Mouse (Mus musculus) effector memory CD4-positive, alpha-beta T cell, adult 5 months (primary cell): Measurements from ENCODE around the gene Sgsm2. TPM values are rescaled to one million over a fixed set of nuclear protein-coding genes. Genes with fewer than 3 reads are reported as not detected.

ENCODE experiments used
- polyA plus RNA-seq: library from polyadenylated mRNA; unstranded; fragments of 100-300 nt; shearing (Covaris generic); gene quantifications from one replicate; pipeline ENCODE4 v1.2.1, GENCODE M21; 2017

The Sgsm2 gene
- 3.6 TPM for polyA plus RNA-seq

DNA sequence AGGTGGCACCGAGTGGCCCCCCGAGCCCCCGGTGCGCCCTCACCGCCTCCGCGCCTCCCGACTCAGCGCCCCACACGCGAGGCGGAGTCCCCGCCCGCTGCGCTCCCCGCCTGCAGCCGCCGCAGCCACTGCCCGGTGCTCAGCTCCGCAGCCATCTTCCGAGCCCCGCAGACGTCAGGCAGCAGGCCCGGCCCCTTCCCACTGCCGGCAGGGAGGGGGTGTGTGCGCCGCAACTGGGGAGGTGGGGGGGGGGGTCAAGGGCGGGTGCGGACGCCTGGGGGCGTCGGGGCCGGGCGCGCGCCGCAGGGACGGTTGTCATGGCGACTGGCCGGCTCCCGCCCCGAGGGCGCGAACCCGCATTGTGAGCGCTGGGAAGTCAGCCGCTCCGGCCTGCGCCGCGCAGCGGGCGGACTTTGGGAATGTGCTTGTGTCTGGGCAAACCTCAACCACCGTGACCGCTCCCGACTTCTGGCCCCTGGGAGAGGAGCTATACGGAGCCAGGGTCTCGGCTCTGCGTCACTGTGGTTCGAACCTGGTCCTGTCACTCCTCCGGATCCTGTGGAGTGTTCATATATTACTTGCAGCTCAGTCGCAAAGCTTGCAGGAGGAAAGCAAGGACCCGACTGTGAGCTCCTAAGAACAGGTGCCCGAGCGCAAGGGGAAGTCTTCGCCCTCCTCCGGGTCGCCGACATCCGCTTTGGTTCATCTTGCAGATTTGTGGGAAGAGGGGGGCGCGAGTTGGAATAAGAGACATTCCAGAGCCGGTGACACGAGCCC lies at the start of gene Sgsm2:
Gene Sgsm2, minus strand, starts transcription at position 160 of the 777 bp plus-strand sequence.

DNA sequence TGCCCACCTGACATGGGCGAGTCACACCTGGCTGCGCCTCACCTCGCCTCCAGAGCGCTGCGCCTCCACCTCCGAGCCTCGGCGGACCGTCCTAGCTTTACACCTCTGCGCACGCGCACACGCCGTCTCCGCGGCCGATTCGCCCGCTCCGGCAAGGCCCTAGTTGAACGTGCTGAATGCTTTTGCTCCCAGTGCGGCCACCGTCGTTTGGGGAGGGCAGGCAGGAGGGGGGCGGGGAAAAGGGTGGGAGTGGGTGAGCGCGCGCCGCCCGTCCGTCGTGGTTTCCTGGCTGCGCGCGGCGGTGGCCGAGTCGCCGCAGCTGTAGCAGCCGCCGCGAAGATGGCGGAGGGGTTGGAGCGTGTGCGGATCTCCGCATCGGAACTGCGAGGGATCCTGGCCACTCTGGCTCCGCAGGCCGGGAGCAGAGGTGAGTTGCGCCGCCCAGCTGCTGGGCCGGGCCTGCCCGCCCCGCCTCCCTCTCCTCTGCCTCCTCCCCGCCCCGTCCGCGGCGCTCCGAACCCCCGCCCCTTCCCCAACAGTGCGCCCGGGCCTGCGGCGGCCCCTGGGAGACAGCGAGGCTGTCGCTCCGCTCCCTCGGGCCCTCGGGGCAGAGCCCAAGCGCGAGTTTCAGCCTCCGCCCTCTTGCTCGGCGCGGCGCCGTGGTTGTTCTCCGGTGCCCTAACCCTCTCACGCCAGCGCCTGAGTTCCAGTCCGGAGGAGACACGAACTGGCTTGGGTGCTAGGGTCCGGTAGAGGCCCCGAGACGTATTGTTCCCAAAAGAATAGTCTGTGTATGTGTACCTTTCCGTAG lies 28.9 kb upstream of the Sgsm2 start, which contains the start of the genes Smg6 and Srr:
Gene Smg6, plus strand, starts transcription at position 247 of the 811 bp plus-strand sequence.
Gene Srr, minus strand, starts transcription at position 372 of the 811 bp plus-strand sequence.

DNA sequence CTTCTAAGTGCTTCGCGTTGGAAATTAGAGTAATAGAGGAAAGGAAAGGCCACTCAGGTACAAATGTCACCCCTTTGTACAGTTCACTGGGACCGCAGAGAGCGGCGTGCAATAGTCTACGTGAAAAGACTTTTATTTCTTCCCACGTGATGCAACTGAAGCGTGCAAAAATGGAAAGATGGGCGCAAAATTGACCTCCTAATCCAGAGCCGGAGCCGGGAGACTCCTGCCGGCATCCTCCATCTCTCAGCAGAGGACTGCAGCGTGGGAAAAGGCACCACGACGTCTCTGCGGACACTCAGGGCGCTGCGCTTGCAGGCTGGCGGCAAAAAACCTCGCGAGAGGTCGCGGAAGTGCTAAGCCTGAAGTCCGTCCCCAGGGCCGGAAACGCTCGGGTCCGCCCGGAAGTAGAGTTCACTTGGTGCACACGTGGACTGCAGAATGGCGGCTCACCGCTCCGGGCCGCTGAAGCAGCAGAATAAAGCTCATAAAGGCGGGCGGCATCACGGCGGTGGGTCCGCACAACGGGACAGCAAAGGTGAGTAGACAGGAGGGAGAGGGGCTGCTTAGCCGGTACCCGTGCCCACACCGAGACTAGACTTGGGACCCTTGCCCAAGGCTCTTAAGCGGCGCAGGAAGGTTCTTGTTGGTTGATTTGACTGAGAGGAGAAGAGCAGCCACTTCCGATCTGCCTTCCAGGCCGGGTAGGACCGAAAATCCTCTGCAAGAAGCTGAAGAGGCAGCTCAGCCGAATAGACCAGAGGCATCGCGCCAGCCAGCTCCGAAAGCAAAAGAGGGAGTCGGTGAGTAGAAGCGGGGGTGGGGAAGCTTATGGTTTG lies 1.0 kb upstream of the Sgsm2 start, which contains the start of gene Tsr1:
Gene Tsr1, plus strand, starts transcription at position 394 of the 839 bp plus-strand sequence.

DNA sequence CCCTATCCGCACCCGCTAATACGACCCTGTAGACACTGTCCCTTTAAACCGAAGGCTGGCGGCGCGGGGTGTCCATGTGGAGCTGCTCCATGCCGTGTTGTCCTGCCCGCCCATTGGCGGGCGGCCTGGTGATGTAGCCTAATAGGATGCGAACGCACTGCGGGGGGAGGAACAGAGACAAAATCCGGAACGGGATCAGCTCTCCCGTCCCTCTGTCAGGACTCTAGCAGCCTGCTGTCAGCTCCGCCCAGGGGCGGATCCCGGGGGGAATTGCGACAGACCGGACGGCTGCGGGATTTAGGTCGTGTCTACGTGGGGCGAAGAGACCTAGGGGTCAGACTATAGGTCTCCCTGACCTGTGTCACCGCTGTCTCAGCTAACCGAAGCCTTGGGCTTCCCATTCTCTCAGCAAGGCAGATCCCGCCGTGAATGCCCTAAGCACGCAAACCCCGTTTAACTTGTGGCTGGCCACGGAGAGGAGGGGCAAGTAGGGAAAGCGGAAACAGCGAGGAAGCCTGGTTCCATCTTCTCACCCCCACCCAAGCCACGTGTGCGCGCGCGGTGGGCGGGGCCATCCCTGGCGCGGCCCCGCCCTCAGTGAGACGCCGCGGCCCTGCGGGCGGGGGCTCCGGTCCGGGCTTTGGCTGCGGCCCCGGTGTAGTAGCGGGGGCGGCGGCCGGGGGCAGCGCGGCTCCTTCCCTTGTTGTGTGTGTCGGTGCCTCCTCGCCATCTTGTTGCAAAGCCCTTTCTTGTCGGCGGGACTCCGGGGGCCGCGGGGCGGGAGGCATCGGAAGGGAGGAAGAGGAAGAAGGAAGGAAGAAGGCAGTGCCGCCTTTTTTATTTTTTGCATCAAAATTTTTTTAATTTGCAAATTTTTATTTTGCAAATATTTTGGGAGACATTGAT lies 66.4 kb downstream of the Sgsm2 start, which contains the start of gene Mnt:
Gene Mnt, plus strand, starts transcription at position 665 of the 906 bp plus-strand sequence.

Other genes starting within 250 kb of the Sgsm2 start
- 28.2 TPM for gene Cluh, start 247.6 kb downstream of the Sgsm2 start, polyA plus RNA-seq
- 103 TPM for gene Pafah1b1, start 172.4 kb downstream of the Sgsm2 start, polyA plus RNA-seq
- 31.3 TPM for gene Mettl16, start 126.2 kb downstream of the Sgsm2 start, polyA plus RNA-seq
- 18.8 TPM for gene Mnt, start 66.1 kb downstream of the Sgsm2 start, polyA plus RNA-seq
- gene Tsr1, start 1.0 kb upstream of the Sgsm2 start, polyA plus RNA-seq, result 40.9 TPM
- gene Smg6, start 28.8 kb upstream of the Sgsm2 start, polyA plus RNA-seq, result 28.6 TPM
- 3.6 TPM for gene Srr, start 28.9 kb upstream of the Sgsm2 start, polyA plus RNA-seq